Mouse (Mus musculus): ENCODE results near the gene Pum3.

DNA sequence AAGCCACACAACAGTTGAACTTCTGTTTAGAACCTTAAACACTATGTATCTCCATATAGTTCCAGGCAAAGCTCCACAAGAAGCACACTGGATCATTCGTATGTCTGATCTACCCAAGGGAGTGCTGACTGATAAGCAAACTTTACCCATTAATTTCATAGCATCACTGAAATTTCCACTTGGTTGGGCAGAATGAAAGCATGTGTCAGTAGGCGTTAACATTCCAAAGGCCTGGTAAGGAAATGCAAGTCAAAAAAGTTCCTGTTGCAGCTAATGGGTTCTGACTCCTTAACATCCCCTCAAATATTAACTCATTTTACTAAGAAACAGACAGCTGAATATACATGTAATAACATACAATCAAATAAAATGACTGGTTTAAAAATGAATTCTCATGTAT, 37.2 kb downstream of the Pum3 start:
- no peak for TF ChIP-seq MAFK (IDR thresholded peaks at IDR 0.05; ENCODE audit: insufficient read depth, low read depth, low read length)
- TF ChIP-seq ZC3H11A (IDR thresholded peaks at IDR 0.05; ENCODE audit: borderline replicate concordance, low read depth, low read length), result no peak
- no peak for TF ChIP-seq ZNF384 (IDR thresholded peaks at IDR 0.05; ENCODE audit: low read depth, low read length)
- no peak for TF ChIP-seq CHD2 (IDR thresholded peaks at IDR 0.05; ENCODE audit: low read depth, low read length)
- no peak for TF ChIP-seq HCFC1 (IDR thresholded peaks at IDR 0.05; ENCODE audit: borderline replicate concordance, insufficient read depth, low read length)
